Mouse (Mus musculus): Measurements from ENCODE around the gene Arsj. TPM values are rescaled to one million over a fixed set of nuclear protein-coding genes. Genes with fewer than 3 reads are reported as not detected.

The Arsj gene
- total and polyA plus RNA-seq, 3 experiments = not detected

DNA sequence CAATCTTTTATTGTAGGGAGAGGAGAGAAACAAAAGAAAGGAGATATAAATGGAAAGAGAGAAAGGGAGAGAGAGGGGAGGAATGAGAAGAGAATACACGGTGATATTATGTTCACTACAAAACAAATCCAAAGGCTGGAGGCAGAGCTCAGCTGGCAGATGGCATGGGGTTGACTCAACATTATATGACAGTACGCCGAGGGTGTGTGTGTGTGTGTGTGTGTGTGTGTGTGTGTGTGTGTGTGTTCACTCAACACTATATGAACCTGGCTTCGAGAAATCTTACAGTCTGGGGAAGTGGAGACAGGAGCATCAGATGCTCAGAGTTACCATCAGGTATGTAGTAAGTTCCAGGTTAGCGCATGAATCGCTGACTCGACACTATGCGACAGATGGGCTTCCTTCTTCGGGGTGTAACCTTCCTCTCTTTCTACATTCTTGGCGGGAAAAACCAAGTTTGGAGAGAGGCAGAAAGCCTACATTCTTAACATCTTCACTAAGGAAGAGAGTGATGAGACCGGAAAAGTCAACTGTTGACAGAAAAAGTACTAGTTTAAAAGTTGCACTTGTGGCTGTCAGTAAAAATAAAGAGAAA lies 456 bp upstream of the Arsj start:
- no peaks in the 10 kb centered on the region for H3K9me3 ChIP-seq (replicated peaks; ENCODE audit: low read length)
- no peak overlapping the region for H3K4me3 ChIP-seq (replicated peaks in 1 of 3; ENCODE audit: low read depth in 2 of 3, low read length in 2 of 3, poor library complexity in 1 of 3)
- no peak overlapping the region for H3K9ac ChIP-seq (ENCODE audit: insufficient read depth, low read depth)
- H3K79me2 ChIP-seq (replicated peaks; ENCODE audit: control insufficient read depth, extremely low read depth, insufficient read depth, poor library complexity, severe bottlenecking) = no peaks in the 10 kb centered on the region
- no peaks in the 10 kb centered on the region for H3K27me3 ChIP-seq (replicated peaks)
- no peak overlapping the region for H3K27ac ChIP-seq (ENCODE audit: insufficient read depth, low read depth)
- no peaks in the 10 kb centered on the region for H3K36me3 ChIP-seq (replicated peaks in 1 of 2; ENCODE audit: control insufficient read depth in 1 of 2, insufficient read depth in 1 of 2, low read length in 1 of 2)
- dilution Hi-C loops (cut with MboI; ENCODE audit: extremely low pct_ligation_motif_present, extremely low pct_unique_long_range_greater_than_20kb, low sequenced_read_pairs) (no loop called here), in situ Hi-C loops (cut with MboI; ENCODE audit: low pct_ligation_motif_present, low pct_unique_long_range_greater_than_20kb, low sequenced_read_pairs) (no loop called here)
- TF ChIP-seq POLR2A (IDR thresholded peaks at IDR 0.05; ENCODE audit: low read depth, low read length) (no peak), MAFK (IDR thresholded peaks at IDR 0.05; ENCODE audit: insufficient replicate concordance, low read length) (peak; percentile 85; the same call in 1 of the 2 replicates)
- DNase-seq (ENCODE audit: extremely low read depth) = no peak
- no peak overlapping the region for H3K4me2 ChIP-seq (ENCODE audit: insufficient read depth, low read depth, poor library complexity, severe bottlenecking)
- H3K4me1 ChIP-seq (ENCODE audit: control insufficient read depth in 1 of 2, insufficient read depth in 2 of 2) = no peaks in the 10 kb centered on the region

- dilution Hi-C loops (cut with MboI; ENCODE audit: extremely low pct_ligation_motif_present, extremely low pct_unique_long_range_greater_than_20kb, low sequenced_read_pairs) (no loop called here), in situ Hi-C loops (cut with MboI; ENCODE audit: low pct_ligation_motif_present, low pct_unique_long_range_greater_than_20kb, low sequenced_read_pairs) (no loop called here)
- Histone ChIP-seq H3K27ac (ENCODE audit: insufficient read depth, low read depth) (no peak overlapping the region), H3K9me3 (replicated peaks; ENCODE audit: low read length) (no peaks in the 10 kb centered on the region), H3K27me3 (replicated peaks) (no peaks in the 10 kb centered on the region), H3K9ac (ENCODE audit: insufficient read depth, low read depth) (no peak overlapping the region), H3K36me3 (replicated peaks in 1 of 2; ENCODE audit: control insufficient read depth in 1 of 2, insufficient read depth in 1 of 2, low read length in 1 of 2) (no peaks in the 10 kb centered on the region), H3K79me2 (replicated peaks; ENCODE audit: control insufficient read depth, extremely low read depth, insufficient read depth, poor library complexity, severe bottlenecking) (no peaks in the 10 kb centered on the region), H3K4me3 (replicated peaks in 1 of 3; ENCODE audit: low read depth in 2 of 3, low read length in 2 of 3, poor library complexity in 1 of 3) (no peak overlapping the region), H3K4me1 (ENCODE audit: control insufficient read depth in 1 of 2, insufficient read depth in 2 of 2) (no peaks in the 10 kb centered on the region), H3K4me2 (ENCODE audit: insufficient read depth, low read depth, poor library complexity, severe bottlenecking) (no peak overlapping the region)
- no peak for DNase-seq (ENCODE audit: extremely low read depth)
- TF ChIP-seq ZNF384 (IDR thresholded peaks at IDR 0.05; ENCODE audit: low read depth, low read length) = no peak
- TF ChIP-seq MEF2A (IDR thresholded peaks at IDR 0.05; ENCODE audit: borderline replicate concordance, low read depth, low read length) = no peak
- no peak for TF ChIP-seq ZKSCAN1 (IDR thresholded peaks at IDR 0.05; ENCODE audit: borderline replicate concordance, low read depth, low read length)
- TF ChIP-seq UBTF (IDR thresholded peaks at IDR 0.05; ENCODE audit: low read depth, low read length) = no peak
- no peak for TF ChIP-seq ETS1 (conservative IDR thresholded peaks at IDR 0.05; ENCODE audit: low read depth, low read length)
- TF ChIP-seq E2F4 (IDR thresholded peaks at IDR 0.05; ENCODE audit: insufficient replicate concordance, low read depth, low read length) = no peak
Observed at GRCm38 (mm10) chr3:126364555-126364954, 1.1 kb downstream of the Arsj start.

- H3K4me3 ChIP-seq (replicated peaks in 1 of 3; ENCODE audit: low read depth in 2 of 3, low read length in 2 of 3, poor library complexity in 1 of 3) = no peak overlapping the region
- no peak overlapping the region for H3K4me2 ChIP-seq (ENCODE audit: insufficient read depth, low read depth, poor library complexity, severe bottlenecking)
- dilution Hi-C loops (cut with MboI; ENCODE audit: extremely low pct_ligation_motif_present, extremely low pct_unique_long_range_greater_than_20kb, low sequenced_read_pairs) (no loop called here), in situ Hi-C loops (cut with MboI; ENCODE audit: low pct_ligation_motif_present, low pct_unique_long_range_greater_than_20kb, low sequenced_read_pairs) (no loop called here)
- no peak overlapping the region for H3K9ac ChIP-seq (ENCODE audit: insufficient read depth, low read depth)
- peaks cover 0 to 10% of the 10 kb centered on the region in 2 experiments; a peak in 2 of 4 replicates for H3K4me1 ChIP-seq (ENCODE audit: control insufficient read depth in 1 of 2, insufficient read depth in 2 of 2)
- no peaks in the 10 kb centered on the region for H3K79me2 ChIP-seq (replicated peaks; ENCODE audit: control insufficient read depth, extremely low read depth, insufficient read depth, poor library complexity, severe bottlenecking)
- no peak for DNase-seq (ENCODE audit: extremely low read depth)
- no peaks in the 10 kb centered on the region for H3K27me3 ChIP-seq (replicated peaks)
- no peak overlapping the region for H3K27ac ChIP-seq (ENCODE audit: insufficient read depth, low read depth)
- no peaks in the 10 kb centered on the region for H3K36me3 ChIP-seq (replicated peaks in 1 of 2; ENCODE audit: control insufficient read depth in 1 of 2, insufficient read depth in 1 of 2, low read length in 1 of 2)
- TF ChIP-seq SMC3 (IDR thresholded peaks at IDR 0.05; ENCODE audit: low read depth, low read length) (no peak), CHD1 (IDR thresholded peaks at IDR 0.05; ENCODE audit: low read depth, low read length) (no peak), ZC3H11A (IDR thresholded peaks at IDR 0.05; ENCODE audit: low read depth, low read length) (no peak), ZKSCAN1 (IDR thresholded peaks at IDR 0.05; ENCODE audit: borderline replicate concordance, low read depth, low read length) (no peak), JUN (IDR thresholded peaks at IDR 0.05; ENCODE audit: insufficient read depth, low read depth, low read length) (no peak), PAX5 (IDR thresholded peaks at IDR 0.05; ENCODE audit: low read length) (no peak), SIN3A (IDR thresholded peaks at IDR 0.05; ENCODE audit: low read length) (no peak), EP300 (IDR thresholded peaks at IDR 0.05; ENCODE audit: low read length) (no peak), HCFC1 (IDR thresholded peaks at IDR 0.05; ENCODE audit: low read depth, low read length) (no peak), POLR2AphosphoS2 (IDR thresholded peaks at IDR 0.05; ENCODE audit: low read depth, low read length) (no peak), RAD21 (IDR thresholded peaks at IDR 0.05; ENCODE audit: low read depth, low read length) (no peak), MXI1 (IDR thresholded peaks at IDR 0.05; ENCODE audit: low read depth, low read length) (no peak), USF2 (conservative IDR thresholded peaks at IDR 0.05; ENCODE audit: low read depth, low read length) (no peak), ELF1 (IDR thresholded peaks at IDR 0.05; ENCODE audit: low read depth, low read length) (no peak)
- no peaks in the 10 kb centered on the region for H3K9me3 ChIP-seq (replicated peaks; ENCODE audit: low read length)
Observed at GRCm38 (mm10) chr3:126370571-126370970, 7.1 kb downstream of the Arsj start.

All from CH12.LX (cell line).